Mouse (Mus musculus): Measurements from ENCODE around the gene Usp2. TPM values are rescaled to one million over a fixed set of nuclear protein-coding genes. Genes with fewer than 3 reads are reported as not detected.

Gene Usp2
- polyA plus RNA-seq, 1 experiment: 9.6 TPM

DNA sequence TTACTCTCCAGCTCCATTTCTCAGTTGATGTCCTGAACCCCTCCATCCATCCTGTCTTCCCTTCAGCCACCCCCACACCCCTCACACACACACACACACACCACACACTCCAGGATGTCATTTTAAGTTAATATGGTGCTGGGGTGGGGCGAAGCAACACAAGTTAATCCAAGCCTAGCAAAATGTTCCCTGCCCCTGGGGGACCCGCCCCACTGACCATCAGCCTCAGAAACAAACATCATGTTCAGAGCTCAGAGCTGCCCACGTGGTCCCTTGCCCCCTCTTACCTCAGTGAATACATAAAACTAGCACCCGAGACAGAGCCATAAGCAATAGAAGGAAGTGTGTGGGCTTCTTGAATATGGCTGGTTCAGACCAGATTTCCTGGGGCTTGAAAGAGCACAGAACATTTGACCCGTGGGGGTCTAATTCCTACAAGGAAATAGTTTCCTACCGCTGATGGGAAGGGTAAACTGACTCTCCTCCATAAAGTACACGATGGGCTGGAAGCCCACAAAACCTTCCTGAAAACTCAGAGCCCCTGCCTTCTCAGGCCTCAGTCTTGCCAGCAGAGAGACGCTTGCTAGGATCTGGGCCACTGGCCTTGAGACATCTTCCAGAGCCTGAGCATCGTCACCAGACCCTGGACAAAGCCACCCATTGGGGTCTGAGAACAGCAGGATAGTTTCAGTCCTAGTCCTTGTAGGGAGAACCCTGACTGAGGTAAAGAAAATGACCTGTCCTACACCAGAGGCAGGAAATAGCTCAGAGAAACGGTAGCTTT is 13.4 kb downstream of the Usp2 start:
- no peak overlapping the region for H3K27ac ChIP-seq (ENCODE audit: insufficient read depth, low read length)
- H3K9me3 ChIP-seq (replicated peaks; ENCODE audit: control insufficient read depth, insufficient read depth, low read length, poor library complexity, severe bottlenecking): no peaks in the 10 kb centered on the region
- TF ChIP-seq CTCF (IDR thresholded peaks at IDR 0.05; ENCODE audit: low read depth, low read length) (no peak), POLR2A (IDR thresholded peaks at IDR 0.05; ENCODE audit: insufficient read depth, low read length) (no peak), EP300 (IDR thresholded peaks at IDR 0.05; ENCODE audit: insufficient read depth, low read depth, low read length) (no peak)
- no peak overlapping the region for H3K4me3 ChIP-seq (ENCODE audit: low read depth, low read length)
- no peak overlapping the region for H3K9ac ChIP-seq (ENCODE audit: low read depth, poor library complexity, severe bottlenecking)
- H3K4me1 ChIP-seq (ENCODE audit: control insufficient read depth, insufficient read depth, low read length): no peaks in the 10 kb centered on the region
- no peaks in the 10 kb centered on the region for H3K36me3 ChIP-seq (ENCODE audit: control insufficient read depth, insufficient read depth, low read length, poor library complexity, severe bottlenecking)
- no peaks in the 10 kb centered on the region for H3K27me3 ChIP-seq (ENCODE audit: control insufficient read depth, insufficient read depth, low read length, poor library complexity, severe bottlenecking)

- TF ChIP-seq POLR2A (IDR thresholded peaks at IDR 0.05; ENCODE audit: insufficient read depth, low read length) (no peak), CTCF (IDR thresholded peaks at IDR 0.05; ENCODE audit: low read depth, low read length) (no peak), EP300 (IDR thresholded peaks at IDR 0.05; ENCODE audit: insufficient read depth, low read depth, low read length) (no peak)
- no peaks in the 10 kb centered on the region for H3K4me1 ChIP-seq (ENCODE audit: control insufficient read depth, insufficient read depth, low read length)
- H3K9ac ChIP-seq (ENCODE audit: low read depth, poor library complexity, severe bottlenecking): no peak overlapping the region
- no peaks in the 10 kb centered on the region for H3K9me3 ChIP-seq (replicated peaks; ENCODE audit: control insufficient read depth, insufficient read depth, low read length, poor library complexity, severe bottlenecking)
- H3K27me3 ChIP-seq (ENCODE audit: control insufficient read depth, insufficient read depth, low read length, poor library complexity, severe bottlenecking): no peaks in the 10 kb centered on the region
- no peak overlapping the region for H3K4me3 ChIP-seq (ENCODE audit: low read depth, low read length)
- no peaks in the 10 kb centered on the region for H3K36me3 ChIP-seq (ENCODE audit: control insufficient read depth, insufficient read depth, low read length, poor library complexity, severe bottlenecking)
- H3K27ac ChIP-seq (ENCODE audit: insufficient read depth, low read length): no peak overlapping the region
Observed at GRCm38 (mm10) chr9:44080953-44081352, 14.1 kb downstream of the Usp2 start.

GRCm38 (mm10) chr9:44081581-44081980 is 14.8 kb downstream of the Usp2 start:
- no peak overlapping the region for H3K9ac ChIP-seq (ENCODE audit: low read depth, poor library complexity, severe bottlenecking)
- no peaks in the 10 kb centered on the region for H3K9me3 ChIP-seq (replicated peaks; ENCODE audit: control insufficient read depth, insufficient read depth, low read length, poor library complexity, severe bottlenecking)
- H3K36me3 ChIP-seq (ENCODE audit: control insufficient read depth, insufficient read depth, low read length, poor library complexity, severe bottlenecking): no peaks in the 10 kb centered on the region
- H3K27me3 ChIP-seq (ENCODE audit: control insufficient read depth, insufficient read depth, low read length, poor library complexity, severe bottlenecking): no peaks in the 10 kb centered on the region
- H3K4me3 ChIP-seq (ENCODE audit: low read depth, low read length): no peak overlapping the region
- no peaks in the 10 kb centered on the region for H3K4me1 ChIP-seq (ENCODE audit: control insufficient read depth, insufficient read depth, low read length)
- TF ChIP-seq EP300 (IDR thresholded peaks at IDR 0.05; ENCODE audit: insufficient read depth, low read depth, low read length) (no peak), CTCF (IDR thresholded peaks at IDR 0.05; ENCODE audit: low read depth, low read length) (no peak), POLR2A (IDR thresholded peaks at IDR 0.05; ENCODE audit: insufficient read depth, low read length) (no peak)
- H3K27ac ChIP-seq (ENCODE audit: insufficient read depth, low read length): no peak overlapping the region

DNA sequence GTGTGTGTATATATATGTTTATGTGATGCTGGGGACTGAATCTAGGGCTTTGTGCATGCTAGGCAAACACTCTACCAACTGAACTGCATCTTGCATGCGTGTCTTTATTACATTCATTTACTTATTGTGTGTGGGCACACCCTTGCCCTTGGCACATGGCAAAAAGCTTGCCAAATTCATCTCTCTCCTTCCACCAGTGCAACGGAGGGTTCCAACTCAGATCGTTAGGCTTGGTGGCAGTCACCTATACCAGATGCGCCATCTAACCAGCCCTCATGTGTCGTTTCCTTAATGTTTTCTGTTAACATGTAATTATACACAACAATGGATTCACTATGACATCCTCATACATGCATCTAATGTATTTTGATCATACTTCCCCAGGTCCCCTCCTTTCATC is 15.4 kb downstream of the Usp2 start:
- Histone ChIP-seq H3K9me3 (replicated peaks; ENCODE audit: control insufficient read depth, insufficient read depth, low read length, poor library complexity, severe bottlenecking) (no peaks in the 10 kb centered on the region), H3K27me3 (ENCODE audit: control insufficient read depth, insufficient read depth, low read length, poor library complexity, severe bottlenecking) (no peaks in the 10 kb centered on the region), H3K27ac (ENCODE audit: insufficient read depth, low read length) (no peak overlapping the region), H3K4me1 (ENCODE audit: control insufficient read depth, insufficient read depth, low read length) (no peaks in the 10 kb centered on the region), H3K4me3 (ENCODE audit: low read depth, low read length) (no peak overlapping the region), H3K9ac (ENCODE audit: low read depth, poor library complexity, severe bottlenecking) (no peak overlapping the region), H3K36me3 (ENCODE audit: control insufficient read depth, insufficient read depth, low read length, poor library complexity, severe bottlenecking) (no peaks in the 10 kb centered on the region)
- TF ChIP-seq EP300 (IDR thresholded peaks at IDR 0.05; ENCODE audit: insufficient read depth, low read depth, low read length) (no peak), CTCF (IDR thresholded peaks at IDR 0.05; ENCODE audit: low read depth, low read length) (no peak), POLR2A (IDR thresholded peaks at IDR 0.05; ENCODE audit: insufficient read depth, low read length) (no peak)

- peak overlapping the region; percentile 49 for H3K9ac ChIP-seq (ENCODE audit: low read depth, poor library complexity, severe bottlenecking)
- no peaks in the 10 kb centered on the region for H3K27me3 ChIP-seq (ENCODE audit: control insufficient read depth, insufficient read depth, low read length, poor library complexity, severe bottlenecking)
- H3K36me3 ChIP-seq (ENCODE audit: control insufficient read depth, insufficient read depth, low read length, poor library complexity, severe bottlenecking): no peaks in the 10 kb centered on the region
- H3K4me1 ChIP-seq (ENCODE audit: control insufficient read depth, insufficient read depth, low read length): peaks cover 7% of the 10 kb centered on the region
- H3K4me3 ChIP-seq (ENCODE audit: low read depth, low read length): peak overlapping the region; percentile 38
- no peaks in the 10 kb centered on the region for H3K9me3 ChIP-seq (replicated peaks; ENCODE audit: control insufficient read depth, insufficient read depth, low read length, poor library complexity, severe bottlenecking)
- H3K27ac ChIP-seq (ENCODE audit: insufficient read depth, low read length): no peak overlapping the region
- TF ChIP-seq EP300 (IDR thresholded peaks at IDR 0.05; ENCODE audit: insufficient read depth, low read depth, low read length) (no peak), POLR2A (IDR thresholded peaks at IDR 0.05; ENCODE audit: insufficient read depth, low read length) (no peak), CTCF (IDR thresholded peaks at IDR 0.05; ENCODE audit: low read depth, low read length) (no peak)
Observed at GRCm38 (mm10) chr9:44083392-44084121, 16.7 kb downstream of the Usp2 start.

DNA sequence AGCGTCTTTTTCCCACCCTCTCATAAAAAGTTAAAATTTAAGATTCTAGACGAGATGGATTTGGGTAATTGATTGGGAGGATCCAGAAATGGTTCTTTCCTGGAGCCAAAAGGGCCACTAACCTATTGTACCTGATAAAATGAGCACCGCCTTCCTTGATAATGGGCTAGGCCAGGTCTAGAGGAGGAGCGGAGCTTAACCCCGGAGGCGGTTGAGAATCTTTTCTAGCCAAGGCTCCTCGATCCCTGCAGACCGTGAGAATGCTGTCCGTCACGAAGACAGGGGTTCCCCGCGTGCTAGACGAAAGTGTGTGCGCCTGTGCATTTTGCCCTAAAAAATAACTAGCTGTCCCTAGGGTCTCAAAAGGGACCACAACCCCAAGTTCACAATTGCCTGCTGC is 17.4 kb downstream of the Usp2 start:
- peak overlapping the region; percentile 54 for H3K4me3 ChIP-seq (ENCODE audit: low read depth, low read length)
- no peak overlapping the region for H3K27ac ChIP-seq (ENCODE audit: insufficient read depth, low read length)
- no peaks in the 10 kb centered on the region for H3K27me3 ChIP-seq (ENCODE audit: control insufficient read depth, insufficient read depth, low read length, poor library complexity, severe bottlenecking)
- H3K36me3 ChIP-seq (ENCODE audit: control insufficient read depth, insufficient read depth, low read length, poor library complexity, severe bottlenecking): no peaks in the 10 kb centered on the region
- no peak for TF ChIP-seq CTCF (IDR thresholded peaks at IDR 0.05; ENCODE audit: low read depth, low read length)
- no peak for TF ChIP-seq POLR2A (IDR thresholded peaks at IDR 0.05; ENCODE audit: insufficient read depth, low read length)
- TF ChIP-seq EP300 (IDR thresholded peaks at IDR 0.05; ENCODE audit: insufficient read depth, low read depth, low read length): no peak
- H3K4me1 ChIP-seq (ENCODE audit: control insufficient read depth, insufficient read depth, low read length): peaks cover 7% of the 10 kb centered on the region
- H3K9ac ChIP-seq (ENCODE audit: low read depth, poor library complexity, severe bottlenecking): peak overlapping the region; percentile 49
- H3K9me3 ChIP-seq (replicated peaks; ENCODE audit: control insufficient read depth, insufficient read depth, low read length, poor library complexity, severe bottlenecking): no peaks in the 10 kb centered on the region

All from ES-Bruce4 (cell line).